24 mouse cellular contexts compared by ENCODE assay signal in the genomic region with DNA sequence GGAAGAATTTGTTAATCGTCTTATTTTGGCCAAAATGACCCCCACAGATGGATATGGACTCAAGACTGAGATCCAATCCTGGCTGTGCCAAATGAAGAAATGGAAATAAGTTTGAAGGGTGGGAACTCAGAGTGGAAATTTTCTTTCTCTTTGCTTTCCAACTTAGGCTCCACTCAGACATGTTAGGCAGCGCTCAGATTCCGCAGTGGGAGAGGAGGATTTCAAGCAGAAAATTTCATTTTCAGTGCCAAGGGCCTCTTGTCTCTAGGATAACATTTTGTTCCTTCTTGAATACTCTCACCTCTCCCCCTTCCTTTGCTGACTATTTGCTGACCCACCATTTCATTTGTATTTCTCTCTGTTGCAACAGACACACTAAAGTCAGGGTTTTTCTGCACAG.
DNase-seq lines count a peak whose midpoint lies in the region; ATAC-seq and TF ChIP-seq lines count a peak whose summit lies in the region.
"Had no signal": no experiment of that assay in that cellular context is flagged by ENCODE, and none has a peak within 500 bp of the region (broad histone marks: within the 10 kb centered on the region; RNA-seq: fewer than 3 reads in every experiment).

No protein-coding gene starts in this region.

- no peaks in the 10 kb centered on the region for H3K36me3 ChIP-seq in heart, embryonic 12.5 days
- no peaks in the 10 kb centered on the region for H3K36me3 ChIP-seq in hindbrain, embryonic 16.5 days (ENCODE audit: control insufficient read depth, insufficient read depth, low read length)
- H3K36me3 ChIP-seq: kidney, embryonic 15.5 days; limb, embryonic 13.5 days; liver, embryonic 13.5 days had no signal

- DNase-seq in gastrocnemius, adult 2 months: no peak
- no peak for DNase-seq in gastrocnemius, postnatal 36 days
- peak; percentile 28 for DNase-seq in heart, postnatal 25 days (ENCODE audit: low spot score)
- peak; percentile 16 for DNase-seq in testis, postnatal 14 days (ENCODE audit: low spot score)
- DNase-seq in testis, postnatal 10 days (ENCODE audit: low spot score): no peak
- DNase-seq: adrenal gland, postnatal 14 days; cerebellum, adult 11 months; cerebellum, adult 9-11 months; kidney, adult 18-20 months; kidney, postnatal 36 days; liver, embryonic 13.5 days; midbrain, embryonic 14.5 days; thymus, adult 18-20 months; thymus, postnatal 25 days had no signal

- 76% methylated on average over 3 of the region's 3 CpGs for WGBS in heart, embryonic 12.5 days
- 73% methylated on average over 3 of the region's 3 CpGs for WGBS in hindbrain, embryonic 16.5 days

- intact Hi-C loops in gastrocnemius, adult 2 months (cut with DNase I): no loop called here
- intact Hi-C loops in gastrocnemius, postnatal 36 days (cut with DNase I): no loop called here
- intact Hi-C loops in heart, postnatal 25 days (cut with DNase I): no loop called here

- H3K27ac ChIP-seq in gastrocnemius, adult 2 months: peak overlapping the region; percentile 71
- no peak overlapping the region for H3K27ac ChIP-seq in heart, embryonic 12.5 days (ENCODE audit: poor library complexity, severe bottlenecking)
- no peak overlapping the region for H3K27ac ChIP-seq in hindbrain, embryonic 16.5 days (ENCODE audit: low read depth, low read length)
- H3K27ac ChIP-seq: hindbrain, embryonic 14.5 days; kidney, embryonic 15.5 days; layer of hippocampus, adult 2 months; left cerebral cortex, adult 2 months; liver, embryonic 13.5 days had no signal

- no peak overlapping the region for H3K4me3 ChIP-seq in gastrocnemius, adult 2 months
- no peak overlapping the region for H3K4me3 ChIP-seq in heart, embryonic 12.5 days
- H3K4me3 ChIP-seq in hindbrain, embryonic 16.5 days (ENCODE audit: low read length): no peak overlapping the region
- H3K4me3 ChIP-seq: kidney, embryonic 15.5 days; layer of hippocampus, adult 2 months; left cerebral cortex, adult 2 months; limb, embryonic 13.5 days; liver, embryonic 13.5 days had no signal

- no peaks in the 10 kb centered on the region for H3K27me3 ChIP-seq in heart, embryonic 12.5 days (replicated peaks)
- H3K27me3 ChIP-seq in hindbrain, embryonic 16.5 days (replicated peaks; ENCODE audit: control insufficient read depth, insufficient read depth, low read length): no peaks in the 10 kb centered on the region
- H3K27me3 ChIP-seq: kidney, embryonic 15.5 days; limb, embryonic 13.5 days; liver, embryonic 13.5 days had no signal

- H3K9ac ChIP-seq in heart, embryonic 12.5 days: no peak overlapping the region
- H3K9ac ChIP-seq in hindbrain, embryonic 16.5 days (ENCODE audit: low read depth, low read length): no peak overlapping the region
- H3K9ac ChIP-seq: hindbrain, embryonic 14.5 days; kidney, embryonic 15.5 days; limb, embryonic 13.5 days; liver, embryonic 13.5 days had no signal

- H3K9me3 ChIP-seq in heart, embryonic 12.5 days (replicated peaks): no peaks in the 10 kb centered on the region
- no peaks in the 10 kb centered on the region for H3K9me3 ChIP-seq in hindbrain, embryonic 16.5 days (ENCODE audit: control insufficient read depth, low read length)
- H3K9me3 ChIP-seq: kidney, embryonic 15.5 days; limb, embryonic 13.5 days; liver, embryonic 13.5 days had no signal

- H3K4me1 ChIP-seq in heart, embryonic 12.5 days (replicated peaks): peaks cover 19% of the 10 kb centered on the region
- H3K4me1 ChIP-seq in hindbrain, embryonic 16.5 days (ENCODE audit: control insufficient read depth, insufficient read depth, low read depth, low read length): no peaks in the 10 kb centered on the region
- H3K4me1 ChIP-seq: liver, embryonic 13.5 days had no signal

- ATAC-seq in heart, embryonic 12.5 days (ENCODE audit: insufficient number of reproducible peaks, low FRiP score): no peak
- ATAC-seq in hindbrain, embryonic 16.5 days: no peak
- ATAC-seq: CD4-positive, CD25-positive, alpha-beta regulatory T cell, adult 4 months; forebrain, embryonic 14.5 days; inflammation-experienced regulatory T-cells, adult 6 months had no signal

- TF ChIP-seq CTCF in gastrocnemius, adult 2 months (IDR thresholded peaks at IDR 0.05): no peak

- H3K4me2 ChIP-seq in heart, embryonic 12.5 days: no peak overlapping the region
- no peak overlapping the region for H3K4me2 ChIP-seq in hindbrain, embryonic 16.5 days (ENCODE audit: low read length)
- H3K4me2 ChIP-seq: hindbrain, embryonic 14.5 days; kidney, embryonic 15.5 days; limb, embryonic 13.5 days; liver, embryonic 13.5 days had no signal

Comparison
In these comparisons a context has a peak if more than half of its experiments do, and no peak if none do; other contexts are left out.
1. DNase-seq: peak in heart, postnatal 25 days (single experiment) and testis, postnatal 14 days (single experiment); none in gastrocnemius, adult 2 months (single experiment), gastrocnemius, postnatal 36 days (0 of 2) and testis, postnatal 10 days (single experiment).